Mouse (Mus musculus): Measurements from ENCODE around the gene Hspb8.

- no peak for TF ChIP-seq CTCF (IDR thresholded peaks at IDR 0.05; ENCODE audit: low read depth)
- no peak for TF ChIP-seq EP300 (IDR thresholded peaks at IDR 0.05; ENCODE audit: low read depth)
These were observed 25.9 kb upstream of the Hspb8 start for GRCm38 (mm10) chr5:116448409-116449191.

Measured in liver, embryonic 14.5 days (tissue).